ENCODE assay signal across 8 mouse cellular contexts in the genomic region with DNA sequence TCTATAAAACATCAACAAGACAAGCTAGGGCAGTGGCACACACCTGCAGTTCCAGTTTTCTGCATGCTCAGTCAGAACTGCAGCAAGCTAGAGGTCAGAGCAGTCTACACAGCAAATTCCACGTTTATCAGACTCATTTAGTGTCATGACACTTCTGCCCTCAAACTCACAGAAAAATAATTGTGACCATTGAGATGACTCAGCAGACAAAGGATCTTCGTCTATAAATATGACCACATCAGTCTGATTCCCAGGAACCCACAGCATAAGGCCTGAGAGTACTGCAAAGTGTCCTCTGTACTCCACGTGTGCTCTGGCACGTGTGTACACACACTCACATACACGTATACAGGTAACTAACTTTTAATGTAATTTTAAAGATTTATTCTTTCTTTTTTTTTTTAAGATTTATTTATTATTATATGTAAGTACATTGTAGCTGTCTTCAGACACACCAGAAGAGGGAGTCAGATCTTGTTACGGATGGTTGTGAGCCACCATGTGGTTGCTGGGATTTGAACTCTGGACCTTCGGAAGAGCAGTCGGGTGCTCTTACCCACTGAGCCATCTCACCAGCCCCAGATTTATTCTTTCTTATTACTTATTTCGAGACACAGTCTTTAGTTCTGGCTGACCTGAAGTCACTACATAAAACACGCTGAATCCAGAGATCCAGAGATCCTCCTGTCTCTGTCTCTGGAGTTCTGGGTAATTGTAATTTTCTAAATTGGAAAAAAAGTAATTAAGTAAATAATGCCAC. TPM values are rescaled to one million over a fixed set of nuclear protein-coding genes. Genes with fewer than 3 reads are reported as not detected.
DNase-seq lines count a peak whose midpoint lies in the region; ATAC-seq and TF ChIP-seq lines count a peak whose summit lies in the region.

No protein-coding gene starts in this region.

- 73% methylated on average over 9 of the region's 10 CpGs for WGBS in kidney, embryonic 16.5 days
- 81% methylated on average over 10 of the region's 10 CpGs for WGBS in embryonic facial prominence, embryonic 10.5 days
- 79% methylated on average over 9 of the region's 10 CpGs for WGBS in midbrain, postnatal 0 days

- 0 out of 2 replicates have a peak, but pooled peaks cover 9% of the 10 kb centered on the region for H3K27me3 ChIP-seq in kidney, embryonic 16.5 days (ENCODE audit: insufficient read depth, low read length)
- H3K27me3 ChIP-seq in embryonic facial prominence, embryonic 10.5 days (replicated peaks; ENCODE audit: low read depth, poor library complexity, severe bottlenecking), result peaks cover 5% of the 10 kb centered on the region
- H3K27me3 ChIP-seq in midbrain, postnatal 0 days (ENCODE audit: insufficient read depth, low read length), result no peaks in the 10 kb centered on the region; the same call in 1 of the 2 replicates

- H3K36me3 ChIP-seq in kidney, embryonic 16.5 days (ENCODE audit: insufficient read depth, low read length), result peaks cover 23% of the 10 kb centered on the region
- peaks cover 34% of the 10 kb centered on the region for H3K36me3 ChIP-seq in embryonic facial prominence, embryonic 10.5 days (replicated peaks)
- peaks cover 10% of the 10 kb centered on the region; the same call in 1 of the 2 replicates for H3K36me3 ChIP-seq in midbrain, postnatal 0 days (ENCODE audit: insufficient read depth, low read length)

- H3K9ac ChIP-seq in kidney, embryonic 16.5 days (replicated peaks; ENCODE audit: low read length), result no peak overlapping the region; the same call in 1 of the 2 replicates
- no peak overlapping the region for H3K9ac ChIP-seq in midbrain, postnatal 0 days (replicated peaks; ENCODE audit: low read length, poor library complexity, severe bottlenecking)

- peak overlapping the region; percentile 41; the same call in 1 of the 2 replicates for H3K27ac ChIP-seq in kidney, embryonic 16.5 days (ENCODE audit: low read length)
- peak overlapping the region; percentile 91 for H3K27ac ChIP-seq in embryonic facial prominence, embryonic 10.5 days (replicated peaks)
- H3K27ac ChIP-seq in midbrain, postnatal 0 days (ENCODE audit: low read depth, low read length), result no peak overlapping the region

- peaks cover 7% of the 10 kb centered on the region for H3K4me1 ChIP-seq in kidney, embryonic 16.5 days (ENCODE audit: insufficient read depth, low read length)
- H3K4me1 ChIP-seq in embryonic facial prominence, embryonic 10.5 days, result peaks cover 18% of the 10 kb centered on the region
- H3K4me1 ChIP-seq in midbrain, postnatal 0 days (ENCODE audit: insufficient read depth, low read length), result peaks cover 8% of the 10 kb centered on the region

- H3K4me3 ChIP-seq in kidney, embryonic 16.5 days (ENCODE audit: low read length), result peak overlapping the region; percentile 81
- peak overlapping the region; percentile 92 for H3K4me3 ChIP-seq in embryonic facial prominence, embryonic 10.5 days
- H3K4me3 ChIP-seq in midbrain, postnatal 0 days (ENCODE audit: low read depth, low read length), result peak overlapping the region; percentile 72

- peak overlapping the region; percentile 68 for H3K4me2 ChIP-seq in kidney, embryonic 16.5 days (replicated peaks; ENCODE audit: low read depth, low read length)
- H3K4me2 ChIP-seq in midbrain, postnatal 0 days (ENCODE audit: low read depth, low read length, poor library complexity, severe bottlenecking), result peak overlapping the region; percentile 58

- DNase-seq in kidney, adult 8-10 months, result no peak
- DNase-seq in embryonic facial prominence, embryonic 10.5 days (ENCODE audit: low spot score), result no peak
- DNase-seq in induced T-regulatory cell, adult 2 months (ENCODE audit: low read depth), result peak; percentile 54
- no peak for DNase-seq in midbrain, postnatal 0 days (ENCODE audit: low spot score)
- no peak for DNase-seq in thymus, postnatal 10 days (ENCODE audit: low spot score in 2 of 2)
- no peak for DNase-seq in frontal cortex, postnatal 14 days (ENCODE audit: low spot score in 2 of 2)
- no peak for DNase-seq in left cerebral cortex, postnatal 25 days (ENCODE audit: low spot score in 2 of 2)

- TF ChIP-seq CTCF in midbrain, postnatal 0 days (IDR thresholded peaks at IDR 0.05), result no peak

- ATAC-seq in kidney, embryonic 16.5 days (ENCODE audit: low FRiP score, low TSS enrichment), result peak; percentile 25; the same call in 1 of the 2 replicates
- peak; percentile 26; the same call in 1 of the 2 replicates for ATAC-seq in midbrain, postnatal 0 days (ENCODE audit: low FRiP score)

- H3K9me3 ChIP-seq in kidney, embryonic 16.5 days (ENCODE audit: low read length), result no peaks in the 10 kb centered on the region
- H3K9me3 ChIP-seq in embryonic facial prominence, embryonic 10.5 days, result no peaks in the 10 kb centered on the region
- no peaks in the 10 kb centered on the region for H3K9me3 ChIP-seq in midbrain, postnatal 0 days (ENCODE audit: low read length)

- intact Hi-C loops in left cerebral cortex, postnatal 25 days (cut with DNase I), result no loop called here

RNA-seq across cellular contexts. Expression of gene Fam32a, which starts 0.6 kb away (rescaled TPM):
- 79.5 and 80.7 TPM in 2 replicates for polyA plus RNA-seq in kidney, embryonic 16.5 days (2015; fragmentation: Nextera tagmentation; extraction: Ambion mirVana)
- 77.6 and 82.4 TPM in 2 replicates for polyA plus RNA-seq in embryonic facial prominence, embryonic 10.5 days (2016; fragmentation: Nextera tagmentation; extraction: Ambion mirVana)
- total RNA-seq in midbrain, postnatal 0 days (2014; rRNA removed), result 113 and 116 TPM in 2 replicates
- 91.6 and 92.5 TPM in 2 replicates for polyA plus RNA-seq in midbrain, postnatal 0 days (2015; fragmentation: Nextera tagmentation; extraction: Ambion mirVana)
- 10 to 100 TPM; 54.4 to 54.8 TPM for total RNA-seq in left cerebral cortex, postnatal 25 days (2021)

RNA-seq across cellular contexts. Expression of gene Gm11034, which starts 5.5 kb away (rescaled TPM):
- not detected in 2 replicates for polyA plus RNA-seq in kidney, embryonic 16.5 days (2015; fragmentation: Nextera tagmentation; extraction: Ambion mirVana)
- not detected in 2 replicates for polyA plus RNA-seq in embryonic facial prominence, embryonic 10.5 days (2016; fragmentation: Nextera tagmentation; extraction: Ambion mirVana)
- total RNA-seq in midbrain, postnatal 0 days (2014; rRNA removed), result not detected in 2 replicates
- not detected in 2 replicates for polyA plus RNA-seq in midbrain, postnatal 0 days (2015; fragmentation: Nextera tagmentation; extraction: Ambion mirVana)
- total RNA-seq in left cerebral cortex, postnatal 25 days (2021), result not detected

RNA-seq across cellular contexts. Expression of gene Cib3, which starts 6.3 kb away (rescaled TPM):
- not detected in 2 replicates for polyA plus RNA-seq in kidney, embryonic 16.5 days (2015; fragmentation: Nextera tagmentation; extraction: Ambion mirVana)
- not detected in 2 replicates for polyA plus RNA-seq in embryonic facial prominence, embryonic 10.5 days (2016; fragmentation: Nextera tagmentation; extraction: Ambion mirVana)
- total RNA-seq in midbrain, postnatal 0 days (2014; rRNA removed), result not detected in 2 replicates
- not detected in 2 replicates for polyA plus RNA-seq in midbrain, postnatal 0 days (2015; fragmentation: Nextera tagmentation; extraction: Ambion mirVana)
- under 1 TPM in 1 of 2 experiments, not detected in 1; 0.53 TPM for total RNA-seq in left cerebral cortex, postnatal 25 days (2021)

RNA-seq across cellular contexts. Expression of gene Ap1m1, which starts 20.9 kb away (rescaled TPM):
- 142 and 143 TPM in 2 replicates for polyA plus RNA-seq in kidney, embryonic 16.5 days (2015; fragmentation: Nextera tagmentation; extraction: Ambion mirVana)
- polyA plus RNA-seq in embryonic facial prominence, embryonic 10.5 days (2016; fragmentation: Nextera tagmentation; extraction: Ambion mirVana), result 139 and 144 TPM in 2 replicates
- 81.8 and 97.2 TPM in 2 replicates for total RNA-seq in midbrain, postnatal 0 days (2014; rRNA removed)
- 252 and 260 TPM in 2 replicates for polyA plus RNA-seq in midbrain, postnatal 0 days (2015; fragmentation: Nextera tagmentation; extraction: Ambion mirVana)
- 10 to 100 TPM; 84.5 to 91.3 TPM for total RNA-seq in left cerebral cortex, postnatal 25 days (2021)

RNA-seq across cellular contexts. Expression of gene Hsh2d, which starts 29.5 kb away (rescaled TPM):
- polyA plus RNA-seq in kidney, embryonic 16.5 days (2015; fragmentation: Nextera tagmentation; extraction: Ambion mirVana), result not detected in 2 replicates
- not detected in 2 replicates for polyA plus RNA-seq in embryonic facial prominence, embryonic 10.5 days (2016; fragmentation: Nextera tagmentation; extraction: Ambion mirVana)
- 0.24 and 0.55 TPM in 2 replicates for total RNA-seq in midbrain, postnatal 0 days (2014; rRNA removed)
- not detected in 2 replicates for polyA plus RNA-seq in midbrain, postnatal 0 days (2015; fragmentation: Nextera tagmentation; extraction: Ambion mirVana)
- not detected for total RNA-seq in left cerebral cortex, postnatal 25 days (2021)
